Mouse (Mus musculus) cerebellum, postnatal 36 days (tissue): ENCODE results near the gene Cyth4.

ENCODE experiments used
- DNase-seq, 2 experiments: peaks; one replicate each; pipeline ENCODE4 v3.0.0; 2021 to 2022; ENCODE audit warnings: mixed read lengths in 2 of 2

Gene Cyth4

DNA sequence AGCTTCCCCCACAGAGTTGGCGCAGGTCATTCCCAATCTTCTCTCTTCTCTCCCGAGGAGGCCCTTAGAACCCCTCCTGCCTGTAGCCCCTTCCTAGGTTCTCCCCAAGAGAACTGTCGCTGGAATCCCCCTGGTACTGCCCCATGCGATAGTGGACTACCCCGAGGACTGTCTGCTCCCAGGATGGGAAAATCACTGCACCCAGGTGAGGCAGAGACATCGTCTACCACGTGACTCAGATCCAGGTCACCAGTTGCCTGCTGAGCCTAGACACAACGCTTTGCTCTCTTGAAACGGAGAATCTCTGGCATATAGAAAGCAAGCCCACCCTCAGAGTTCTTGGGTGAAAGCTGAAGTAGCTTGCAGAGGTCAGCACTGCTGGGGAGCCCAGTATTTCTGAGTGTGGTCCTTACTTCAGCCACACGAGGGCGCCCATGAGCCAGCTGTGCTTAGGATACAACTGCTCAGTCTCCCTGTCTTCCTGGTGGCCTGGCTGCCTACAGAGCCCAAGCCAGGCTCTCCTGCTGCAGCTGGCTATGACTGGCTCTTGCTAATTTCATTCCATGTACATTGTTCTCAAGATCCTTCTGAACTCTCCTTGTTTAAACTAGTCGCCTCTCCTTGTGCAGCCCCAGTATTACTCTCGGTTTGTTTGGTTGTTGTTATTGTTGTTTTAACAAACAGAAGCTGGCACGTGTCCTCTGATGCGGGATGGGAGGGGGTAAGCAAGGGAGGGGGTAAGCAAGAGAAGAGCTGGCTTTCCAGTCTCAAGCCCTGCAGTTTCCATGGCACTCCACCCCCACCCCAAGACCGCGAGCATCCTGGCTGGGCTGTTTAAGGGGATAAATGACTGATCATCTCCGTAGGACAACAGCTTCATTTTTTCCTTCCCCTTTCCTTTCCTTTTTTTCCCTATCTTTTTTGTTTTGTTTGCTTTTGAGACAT, 9.5 kb upstream of the Cyth4 start:
- DNase-seq: peak; percentile 81 to 83

DNA sequence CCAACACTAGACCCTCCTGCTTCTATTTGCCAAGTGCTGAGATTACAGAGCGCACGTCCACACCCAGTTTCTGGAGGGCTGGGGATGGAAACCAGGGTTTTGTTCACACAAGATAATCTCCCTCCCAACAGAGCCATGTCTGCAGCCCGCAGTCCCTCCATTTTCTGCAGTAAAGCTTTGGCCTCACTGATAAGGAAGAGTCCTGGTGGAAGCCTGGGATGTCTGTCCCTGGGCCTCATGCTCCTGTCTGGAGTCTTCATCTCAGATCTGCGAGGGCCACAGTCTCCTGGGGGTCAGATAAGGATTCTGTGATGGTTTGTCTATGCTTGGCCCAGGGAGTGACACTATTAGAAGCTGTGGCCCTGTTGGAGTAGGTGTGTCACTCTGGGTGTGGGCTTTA, 8.8 kb upstream of the Cyth4 start:
- no peak for DNase-seq

DNA sequence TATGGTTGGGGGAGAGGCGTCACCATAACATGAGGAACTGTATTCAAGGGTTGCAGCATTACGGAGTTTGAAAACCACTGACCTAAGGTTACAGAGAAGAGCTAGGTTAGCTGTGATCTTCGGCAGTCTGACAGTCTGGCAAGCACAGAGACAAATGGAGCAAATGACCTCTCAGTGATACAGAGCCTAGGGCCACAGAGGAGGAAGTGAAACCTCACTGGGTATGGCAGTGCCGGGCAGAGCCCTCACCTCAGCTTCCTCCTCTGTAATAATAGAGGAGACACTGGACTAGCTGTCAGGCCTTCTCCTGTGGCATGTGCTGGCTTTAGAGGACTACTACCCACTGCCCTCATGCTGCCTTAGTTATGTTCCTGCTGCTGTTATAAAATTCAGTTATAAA, 7.9 kb upstream of the Cyth4 start:
- DNase-seq: no peak

DNA sequence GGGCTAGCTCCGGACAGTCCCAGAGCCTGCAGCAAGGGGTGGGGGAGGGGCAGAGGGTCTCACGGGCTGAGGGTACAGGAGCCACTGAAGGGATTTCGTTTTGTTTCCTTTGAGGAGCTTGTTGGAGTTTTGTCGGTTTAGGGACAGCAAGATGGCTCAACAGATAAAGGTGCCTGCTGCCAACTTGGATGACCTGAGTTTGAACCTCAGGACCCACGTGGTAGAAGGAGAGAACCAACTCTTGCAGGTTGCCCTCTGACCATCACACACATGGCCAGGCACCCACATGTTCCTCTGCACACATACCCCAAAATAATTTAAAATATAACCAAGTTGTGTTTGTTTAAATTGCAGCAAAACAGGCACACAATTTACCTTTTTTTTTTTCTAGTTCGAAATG, 6.9 kb upstream of the Cyth4 start:
- DNase-seq: no peak

DNA sequence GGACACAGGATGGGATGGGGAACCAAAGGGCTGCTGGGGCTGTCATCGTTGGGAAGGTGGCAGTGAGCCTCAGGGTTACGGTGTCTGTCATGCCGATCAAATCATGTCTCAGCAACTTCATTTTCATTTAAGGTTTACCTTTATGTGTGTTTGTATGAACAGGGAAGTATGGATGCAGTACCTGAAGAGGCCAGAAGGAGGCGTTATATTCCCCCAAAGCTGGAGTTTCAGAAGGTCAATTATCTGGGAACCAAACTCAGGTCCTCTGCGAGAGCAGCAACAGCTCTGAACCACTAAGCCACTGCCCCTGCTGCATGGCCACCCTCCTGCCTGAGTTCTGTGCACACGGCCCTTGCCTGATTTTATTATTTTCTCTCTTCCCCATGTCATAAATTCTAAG, 6.1 kb upstream of the Cyth4 start:
- DNase-seq: no peak

DNA sequence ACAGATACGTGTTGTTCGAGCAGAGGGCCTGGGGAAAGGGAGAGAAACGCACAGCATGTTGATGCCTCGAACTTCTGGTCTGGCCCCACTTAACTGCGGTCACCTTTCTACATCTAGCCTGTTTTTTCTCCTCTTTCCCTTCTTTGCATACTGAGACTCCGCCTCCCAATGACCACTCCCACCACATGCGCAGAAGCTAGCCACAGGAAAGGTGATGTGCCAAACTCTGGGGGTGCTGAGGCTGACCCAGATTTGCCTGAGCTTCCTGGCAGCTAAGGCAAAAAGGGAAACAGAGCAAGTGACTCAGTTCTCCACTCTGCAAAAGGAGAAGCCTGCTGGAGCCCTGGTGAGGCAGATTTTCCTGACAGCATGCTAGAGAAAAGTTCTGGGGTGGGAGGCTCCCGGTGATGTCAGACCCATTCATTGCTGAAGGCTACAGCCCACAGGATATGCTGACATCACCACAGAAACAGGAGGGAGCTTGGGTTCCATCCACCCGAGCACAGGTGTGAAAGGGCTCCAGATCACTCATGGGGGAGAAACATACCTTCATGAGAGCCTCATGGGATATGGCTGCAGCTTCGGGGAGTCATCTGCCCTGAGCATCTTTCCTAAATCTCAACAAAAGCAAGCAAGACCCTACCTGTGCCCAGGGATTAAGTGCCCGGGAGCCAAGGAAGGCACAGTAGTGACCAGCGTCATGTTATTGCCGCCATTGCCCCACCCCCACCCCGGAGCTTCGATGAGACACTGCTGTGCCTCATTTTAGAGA, 5.0 kb upstream of the Cyth4 start:
- DNase-seq: no peak

DNA sequence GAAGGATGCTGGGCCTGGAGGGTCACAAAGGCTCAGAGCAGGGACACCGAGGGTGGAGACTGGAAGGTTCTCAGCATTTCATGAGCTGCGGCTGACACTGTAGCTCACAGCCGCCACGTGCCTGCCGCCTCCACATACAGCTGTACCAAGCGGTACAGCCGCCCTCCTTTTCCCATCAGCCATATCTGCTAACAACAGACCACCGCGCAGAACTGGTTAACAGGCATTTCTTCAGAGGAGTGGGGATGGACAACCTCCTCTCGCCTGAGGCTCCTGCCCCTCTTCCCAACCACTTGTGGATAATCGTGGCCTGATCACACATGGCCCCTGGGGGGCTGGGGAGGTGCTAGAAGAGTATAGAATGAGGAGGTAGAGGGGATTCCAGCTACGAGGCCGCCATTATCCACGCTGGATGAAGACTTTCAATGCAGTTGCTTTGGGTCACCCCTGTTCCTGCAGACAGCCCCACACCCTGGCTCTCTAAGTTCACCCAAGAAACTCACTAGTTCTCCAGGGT, 4.3 kb upstream of the Cyth4 start:
- no peak for DNase-seq

DNA sequence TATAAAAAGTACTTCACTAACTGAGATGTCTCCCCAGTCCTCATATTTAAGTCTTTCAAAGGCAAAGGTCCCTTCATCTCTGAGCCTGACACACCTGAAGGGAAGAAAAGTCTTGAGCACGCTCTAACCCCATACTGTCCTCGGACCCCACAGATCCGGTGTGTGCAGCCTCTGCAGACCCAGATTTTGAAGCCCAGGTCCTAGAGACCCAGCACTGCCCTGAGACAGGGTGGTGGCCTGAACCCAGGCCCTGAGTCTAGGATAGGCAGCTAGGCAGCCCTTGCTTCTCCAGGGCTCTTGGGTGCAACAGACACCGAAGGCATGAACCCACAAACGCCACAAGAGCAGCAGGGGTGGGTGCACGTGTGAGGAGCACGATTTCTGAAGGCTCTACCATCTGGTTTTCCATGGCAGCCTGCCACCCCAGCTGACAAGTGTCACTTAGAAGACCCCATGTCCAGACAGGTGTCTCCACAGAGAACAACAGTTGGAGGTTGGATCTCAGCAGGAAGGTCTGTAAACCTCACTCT, 2.9 kb upstream of the Cyth4 start:
- DNase-seq: no peak

DNA sequence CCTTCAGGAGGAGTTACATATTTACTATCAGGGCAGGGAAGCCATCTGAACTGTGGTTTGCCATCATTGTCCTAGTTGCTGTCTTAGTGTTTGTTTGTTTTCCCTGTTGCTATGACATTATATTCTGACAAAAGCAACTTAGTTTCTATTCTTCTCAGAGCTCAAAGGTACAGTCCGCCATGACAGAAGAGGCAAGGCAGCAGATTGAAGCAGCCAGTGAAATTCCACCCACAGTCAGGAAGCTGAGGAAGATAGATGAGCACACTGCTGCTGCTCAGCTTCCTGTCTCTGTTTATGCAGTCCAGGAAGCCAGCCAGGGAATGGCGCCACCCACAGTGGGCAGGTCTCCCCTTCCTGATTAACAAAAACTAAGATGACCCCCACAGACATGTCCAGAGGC, 2.0 kb upstream of the Cyth4 start:
- DNase-seq: no peak

DNA sequence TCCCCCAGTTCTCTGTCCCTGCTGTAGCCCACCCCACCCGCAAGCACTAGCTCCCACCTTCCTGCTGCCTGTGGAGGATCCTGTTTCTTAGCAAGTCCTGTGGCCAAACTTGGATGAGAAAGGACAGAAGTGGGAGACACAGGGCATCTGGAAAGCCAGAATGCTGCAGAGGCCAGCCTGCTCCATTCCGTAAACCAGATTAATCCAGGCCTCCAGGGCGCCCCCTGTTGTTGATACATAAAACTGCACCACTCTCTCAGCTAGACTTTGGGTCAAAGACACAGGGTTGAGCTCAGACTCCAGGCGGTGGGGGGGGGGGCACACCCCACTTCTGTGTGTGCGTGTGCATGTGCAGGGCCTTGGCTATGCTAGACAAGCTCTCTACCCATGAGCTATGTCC, 1.4 kb upstream of the Cyth4 start:
- DNase-seq: no peak

DNA sequence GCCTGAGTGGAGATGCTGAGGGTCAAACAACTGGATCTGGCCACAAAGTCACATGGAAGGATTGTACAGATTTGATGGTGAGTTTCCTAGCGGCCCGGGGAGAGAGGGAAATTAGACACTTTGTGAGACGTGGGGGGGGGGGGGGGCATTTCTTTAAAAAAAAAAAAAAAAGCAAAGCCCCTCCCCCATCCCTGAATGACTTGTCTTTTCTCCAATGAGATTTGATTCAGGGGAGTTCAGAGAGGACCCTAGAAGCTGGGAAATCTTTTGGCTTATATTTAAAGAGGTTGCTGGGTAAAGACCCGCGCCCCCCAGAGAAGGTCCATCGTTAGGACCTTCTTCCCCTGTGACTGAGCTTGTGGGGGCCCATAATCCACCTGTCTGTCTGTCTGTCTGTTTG, 343 bp upstream of the Cyth4 start:
- DNase-seq: no peak

DNA sequence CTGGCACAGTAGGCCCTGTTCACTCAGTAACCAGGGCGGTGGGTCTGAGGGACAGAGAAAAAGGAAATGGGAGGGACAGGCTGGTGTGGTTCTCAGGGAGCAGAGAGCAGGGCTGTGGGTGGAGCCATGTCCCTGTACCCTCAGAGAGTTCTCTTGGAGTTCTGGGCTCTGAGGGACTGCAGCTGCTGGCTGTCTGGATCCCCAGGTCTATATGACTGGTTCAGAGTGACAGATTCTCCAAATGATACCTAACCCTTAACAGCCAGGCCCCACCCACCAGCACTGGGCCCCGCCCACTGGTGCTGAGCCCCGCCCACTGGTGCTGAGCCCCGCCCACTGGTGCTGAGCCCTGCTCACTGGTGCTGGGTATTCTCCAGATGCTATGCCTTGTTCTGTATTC, 882 bp downstream of the Cyth4 start:
- no peak for DNase-seq

DNA sequence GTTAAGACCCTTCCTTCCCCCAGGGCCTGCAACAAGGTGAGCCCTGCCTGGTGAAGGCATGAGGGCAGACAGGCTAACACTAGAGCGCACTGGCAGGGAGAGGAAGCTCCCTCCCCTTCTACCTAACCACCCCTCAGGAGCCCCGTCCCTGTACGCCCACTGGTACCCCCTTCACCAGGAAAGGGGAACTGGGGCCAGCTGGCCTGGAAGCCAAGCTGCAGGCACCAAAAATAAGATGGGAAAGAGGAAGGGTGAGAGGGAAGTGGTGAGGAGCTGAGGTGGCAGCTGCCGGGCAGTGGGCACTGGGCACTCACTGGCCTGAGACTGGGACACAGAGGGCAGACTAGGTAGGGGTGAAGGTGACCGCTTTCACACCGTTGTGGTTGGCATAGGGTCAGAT, 2.3 kb downstream of the Cyth4 start:
- DNase-seq: no peak

DNA sequence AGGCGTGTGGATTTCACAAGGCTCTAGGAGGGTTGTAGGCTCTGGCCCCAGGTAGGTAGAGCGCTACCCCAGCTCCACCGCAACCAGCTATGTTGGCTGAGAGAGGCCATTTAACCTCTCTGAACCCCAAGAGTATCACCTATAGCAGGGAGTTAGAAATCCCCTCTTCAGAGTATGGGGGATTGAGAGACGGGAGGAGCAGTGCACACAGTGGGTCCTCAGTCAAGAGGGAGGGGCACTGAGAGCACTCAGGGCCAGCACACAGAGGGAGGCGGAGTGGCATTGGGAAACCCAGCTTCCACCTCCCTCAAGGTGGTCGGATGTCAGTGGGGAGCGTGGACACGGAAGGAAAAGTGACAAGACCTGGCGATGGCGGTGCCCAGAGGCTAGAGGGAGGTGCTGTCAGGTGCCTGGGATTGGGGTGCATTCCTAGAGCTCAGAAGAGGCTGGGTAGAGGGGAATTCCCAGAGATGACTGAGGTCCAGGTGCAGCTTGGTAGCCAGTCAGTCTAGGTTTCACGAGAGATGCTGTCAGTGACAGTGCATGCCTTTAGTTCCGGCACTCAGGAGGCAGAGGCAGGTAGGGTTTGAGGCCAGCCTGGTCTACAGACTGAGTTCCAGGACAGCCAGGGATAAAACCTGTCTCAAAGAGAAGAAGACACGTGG, 2.8 kb downstream of the Cyth4 start:
- no peak for DNase-seq

DNA sequence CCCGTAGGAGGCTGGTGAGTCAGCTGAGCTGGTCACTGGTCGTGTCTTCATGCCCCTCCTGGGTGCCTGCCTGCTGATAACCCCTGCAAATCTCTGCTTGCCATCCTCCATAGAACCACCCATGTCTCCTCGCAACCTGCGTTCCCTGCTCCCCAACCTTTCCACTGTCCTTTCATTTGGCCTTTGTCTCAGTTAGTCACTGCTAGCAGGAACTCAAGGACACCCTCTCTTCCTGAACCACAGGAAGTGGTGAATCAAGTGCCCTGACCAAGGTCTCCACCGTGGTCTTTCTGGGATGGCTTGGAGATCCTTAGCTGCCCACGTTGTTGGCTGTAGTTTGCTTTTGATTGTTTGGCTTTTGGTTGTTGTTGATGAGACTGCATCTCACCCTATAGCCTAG, 4.3 kb downstream of the Cyth4 start:
- no peak for DNase-seq

DNA sequence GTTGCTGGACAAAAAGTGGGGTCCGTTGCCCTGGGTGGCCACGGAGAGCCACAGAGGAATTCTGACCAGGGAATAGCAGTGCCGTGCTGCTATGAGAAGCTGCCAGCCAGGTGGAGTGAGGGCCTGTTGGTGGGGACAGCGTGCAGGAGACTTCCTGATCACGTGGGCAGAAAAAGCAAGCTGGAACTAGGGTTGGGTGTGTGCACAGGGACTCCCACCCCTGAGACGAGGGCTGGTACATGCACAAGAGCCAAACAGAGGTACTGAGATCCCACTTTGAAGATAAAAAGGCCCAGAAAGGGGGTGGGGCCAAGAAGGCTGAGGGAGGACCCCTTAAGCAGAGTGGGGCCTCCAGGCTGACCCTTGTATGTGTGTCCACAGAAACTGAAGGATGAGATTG, 7.4 kb downstream of the Cyth4 start:
- DNase-seq: no peak

DNA sequence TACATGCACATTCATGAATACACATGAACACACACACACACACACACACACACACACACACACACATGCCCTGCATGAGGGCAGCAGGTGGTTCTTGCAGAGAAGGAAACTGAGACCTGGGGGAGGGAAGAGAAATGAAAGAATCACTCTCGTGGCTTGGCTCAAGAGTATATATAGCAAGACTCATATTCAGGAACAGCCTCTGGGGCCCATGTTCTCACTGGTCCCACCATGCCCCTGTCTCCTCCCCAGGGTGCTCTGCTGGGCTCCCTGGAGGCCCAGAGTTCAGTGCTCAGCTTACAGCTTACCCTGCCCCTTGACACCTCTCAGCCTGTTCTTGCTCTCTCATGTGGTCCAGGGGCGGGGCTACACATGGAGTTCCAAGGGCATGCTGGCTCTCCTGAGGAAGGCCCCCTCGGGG, 8.5 kb downstream of the Cyth4 start:
- DNase-seq: no peak

DNA sequence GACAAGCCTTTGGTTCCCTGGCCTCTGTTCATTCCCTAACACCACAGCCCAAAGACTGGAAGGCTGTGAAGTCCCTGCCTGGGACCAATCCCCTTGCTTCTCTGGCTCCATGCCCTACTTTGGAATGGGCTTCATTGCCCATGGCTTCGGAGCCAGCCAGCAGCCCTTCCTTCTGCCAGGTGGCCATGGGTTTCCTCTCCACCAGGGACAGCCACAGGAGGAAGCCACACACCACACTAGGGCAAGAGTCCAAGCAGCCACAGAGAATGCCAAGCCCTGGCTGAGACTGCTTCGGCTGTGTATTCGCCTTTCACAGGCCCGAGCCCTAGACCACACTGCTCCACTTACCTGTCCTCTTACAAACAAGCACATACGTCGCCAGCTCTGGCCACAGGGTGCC, 9.2 kb downstream of the Cyth4 start:
- peak; percentile 87 to 88 for DNase-seq

DNA sequence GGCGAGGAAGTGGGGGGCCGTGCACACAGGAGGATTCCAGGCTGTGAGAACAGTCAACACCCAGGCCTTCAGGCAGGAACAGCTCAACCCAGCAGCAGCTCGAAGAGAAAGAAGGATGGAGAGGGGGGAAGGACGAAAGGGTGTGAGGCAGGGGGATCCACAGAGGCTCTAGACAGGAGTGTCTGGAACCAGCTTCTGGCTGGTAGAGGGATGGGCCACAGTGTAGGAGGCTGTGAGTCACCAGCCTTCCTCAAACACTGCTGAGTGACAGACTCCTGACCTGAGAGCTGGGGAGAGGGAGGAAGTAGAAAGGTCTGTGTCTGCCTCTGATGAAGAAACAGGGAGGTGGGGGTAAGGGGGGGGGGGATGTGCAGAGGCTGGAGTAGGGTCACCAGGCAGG, 10.6 kb downstream of the Cyth4 start:
- no peak for DNase-seq

DNA sequence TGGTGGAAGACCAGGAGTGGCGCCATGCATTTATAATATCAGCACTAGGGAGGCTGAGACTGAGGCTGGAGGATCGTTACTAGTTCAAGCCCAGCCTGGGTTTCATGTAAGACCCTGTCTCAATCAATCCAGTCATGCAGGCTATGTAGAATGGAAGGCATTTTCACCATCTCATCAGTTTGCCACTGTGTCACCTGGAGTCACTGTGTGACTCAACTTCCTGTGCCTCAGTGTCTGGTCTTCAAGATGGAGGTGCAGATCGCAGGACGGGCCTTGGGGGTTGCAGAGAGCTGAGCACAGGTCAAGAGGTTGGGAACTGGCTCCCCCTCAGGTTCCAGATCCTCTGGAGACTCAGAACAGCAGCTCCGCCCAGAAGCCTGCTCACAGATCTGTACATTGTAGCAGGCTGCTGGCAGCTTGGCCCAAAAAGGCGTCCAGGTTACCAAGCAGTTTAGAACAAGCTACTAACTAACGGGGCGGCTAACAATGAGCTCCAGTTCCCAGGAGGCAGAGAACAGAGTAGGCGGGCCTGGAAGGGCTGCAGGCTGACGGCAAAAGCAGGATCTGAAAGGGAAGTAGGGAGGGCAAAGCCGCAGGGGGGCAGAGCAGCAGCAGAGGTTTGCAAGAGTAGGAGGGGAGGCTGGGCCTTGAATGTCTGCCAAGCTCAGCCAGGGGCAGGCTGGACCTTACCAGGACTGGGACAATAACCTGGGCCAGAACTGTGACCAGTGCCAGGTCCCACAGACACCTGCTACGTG, 14.0 kb downstream of the Cyth4 start:
- no peak for DNase-seq

DNA sequence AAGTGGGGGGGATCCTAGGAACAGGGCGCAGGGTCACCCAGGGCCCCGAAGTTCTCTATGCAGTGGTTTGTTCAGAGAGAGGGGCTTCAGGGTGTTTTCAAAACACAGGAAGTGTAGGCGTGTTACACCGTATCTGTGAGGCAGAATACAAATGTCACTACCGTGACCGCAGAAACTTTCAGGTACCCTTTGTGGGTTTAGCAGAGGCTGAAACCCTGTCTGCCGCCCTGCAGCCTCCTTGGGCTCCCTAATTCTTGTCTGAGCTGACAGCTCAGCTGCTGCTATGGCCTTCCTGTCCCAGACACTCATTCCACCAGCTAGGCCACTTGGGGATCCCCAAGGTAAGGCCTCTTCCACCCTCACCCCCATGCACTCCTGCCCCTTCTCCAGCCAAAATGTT, 17.7 kb downstream of the Cyth4 start:
- no peak for DNase-seq

DNA sequence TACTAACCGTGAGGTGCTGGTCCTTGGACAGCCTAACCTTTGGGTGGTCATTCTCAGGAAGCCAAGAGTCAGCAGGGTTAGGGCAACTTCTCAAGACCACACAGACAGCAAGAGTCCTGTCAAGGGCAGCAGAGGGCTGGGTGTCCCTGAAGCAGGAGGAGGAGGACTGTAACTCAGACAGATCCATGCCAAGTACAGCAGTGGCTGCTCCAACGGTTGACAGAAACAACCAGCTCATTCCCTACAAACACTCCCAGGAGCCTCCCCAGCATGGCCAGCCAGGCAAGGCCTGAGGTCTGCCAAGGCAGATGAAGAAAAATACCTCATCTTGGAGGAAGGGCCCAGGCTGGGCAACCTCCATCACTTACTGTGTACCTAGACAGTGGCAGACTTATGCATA, 20.1 kb downstream of the Cyth4 start:
- DNase-seq: no peak
